ENCODE assay signal across 21 mouse cellular contexts in the genomic region with DNA sequence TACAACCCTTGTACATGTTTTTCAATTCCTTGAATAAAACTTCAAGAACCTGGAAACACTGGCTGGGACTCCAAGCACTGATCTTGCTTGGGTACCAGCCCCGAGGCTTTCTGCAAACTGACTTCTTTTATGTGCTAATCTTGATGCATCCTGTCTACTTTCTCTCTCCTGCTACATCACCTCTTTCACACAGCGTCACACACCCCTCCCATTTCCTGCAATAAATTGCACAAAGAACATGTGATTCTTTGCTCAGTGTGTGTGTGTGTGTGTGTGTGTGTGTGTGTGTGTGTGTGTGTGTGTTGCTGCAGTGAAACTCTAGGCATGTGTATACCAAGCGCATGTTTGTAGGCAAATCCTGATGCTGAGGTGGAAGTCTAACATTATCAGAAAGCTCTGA.
DNase-seq lines count a peak whose midpoint lies in the region; ATAC-seq and TF ChIP-seq lines count a peak whose summit lies in the region.
"Had no signal": no experiment of that assay in that cellular context is flagged by ENCODE, and none has a peak within 500 bp of the region (broad histone marks: within the 10 kb centered on the region; RNA-seq: fewer than 3 reads in every experiment).

No protein-coding gene starts in this region.

- H3K27me3 ChIP-seq in liver, embryonic 12.5 days (replicated peaks) = no peaks in the 10 kb centered on the region
- no peaks in the 10 kb centered on the region for H3K27me3 ChIP-seq in neural tube, embryonic 15.5 days (replicated peaks)
- H3K27me3 ChIP-seq: forebrain, embryonic 15.5 days; heart, embryonic 12.5 days; hindbrain, embryonic 15.5 days; neural tube, embryonic 12.5 days had no signal

- peaks cover 2% of the 10 kb centered on the region; the same call in 1 of the 2 replicates for H3K4me1 ChIP-seq in embryonic fibroblast, embryonic 13.5 days (ENCODE audit: control insufficient read depth, insufficient read depth, low read length)
- no peaks in the 10 kb centered on the region for H3K4me1 ChIP-seq in liver, embryonic 12.5 days
- no peaks in the 10 kb centered on the region; the same call in 1 of the 2 replicates for H3K4me1 ChIP-seq in neural tube, embryonic 15.5 days
- H3K4me1 ChIP-seq: forebrain, embryonic 15.5 days; neural tube, embryonic 12.5 days had no signal

- no peak for TF ChIP-seq POLR2A in embryonic fibroblast, embryonic 13.5 days (IDR thresholded peaks at IDR 0.05; ENCODE audit: low read depth, low read length)

- DNase-seq in lung, postnatal 25 days (ENCODE audit: low spot score) = peak; percentile 2
- no peak for DNase-seq in lung, postnatal 14 days
- DNase-seq in CD4-positive, CD25-positive, alpha-beta regulatory T cell, adult 2 months (ENCODE audit: low read depth, low spot score) = peak; percentile 77
- DNase-seq in thymus, postnatal 0 days (ENCODE audit: low spot score) = peak; percentile 72
- no peak for DNase-seq in layer of hippocampus, adult 9-10 months (ENCODE audit: low spot score)
- DNase-seq: adrenal gland, adult 2 months; cerebellum, adult 11-12 months; cerebellum, postnatal 36 days; kidney, adult 18-20 months; kidney, postnatal 36 days; lung, embryonic 14.5 days had no signal

- H3K9me3 ChIP-seq in liver, embryonic 12.5 days (replicated peaks) = no peaks in the 10 kb centered on the region
- H3K9me3 ChIP-seq in neural tube, embryonic 15.5 days (replicated peaks) = no peaks in the 10 kb centered on the region
- H3K9me3 ChIP-seq: forebrain, embryonic 15.5 days; G1E; heart, embryonic 12.5 days; hindbrain, embryonic 15.5 days; neural tube, embryonic 12.5 days had no signal

- peak overlapping the region; percentile 6; the same call in 1 of the 2 replicates for H3K27ac ChIP-seq in embryonic fibroblast, embryonic 13.5 days (ENCODE audit: insufficient read depth, low read length)
- H3K27ac ChIP-seq in liver, embryonic 12.5 days = no peak overlapping the region
- no peak overlapping the region for H3K27ac ChIP-seq in neural tube, embryonic 15.5 days (replicated peaks)
- H3K27ac ChIP-seq: forebrain, embryonic 15.5 days; hindbrain, embryonic 15.5 days; neural tube, embryonic 12.5 days; stomach, postnatal 0 days had no signal

- ATAC-seq in liver, embryonic 12.5 days = no peak
- ATAC-seq in neural tube, embryonic 15.5 days (ENCODE audit: low FRiP score) = no peak
- ATAC-seq: forebrain, embryonic 15.5 days had no signal

- no peak overlapping the region for H3K9ac ChIP-seq in liver, embryonic 12.5 days
- no peak overlapping the region for H3K9ac ChIP-seq in neural tube, embryonic 15.5 days (replicated peaks)
- H3K9ac ChIP-seq: forebrain, embryonic 15.5 days; heart, embryonic 12.5 days; hindbrain, embryonic 15.5 days; lung, embryonic 14.5 days; neural tube, embryonic 12.5 days had no signal

- 50% methylated on average over 3 of the region's 3 CpGs for WGBS in liver, embryonic 12.5 days (ENCODE audit: insufficient replicate concordance)
- WGBS in neural tube, embryonic 15.5 days = 56% methylated on average over 3 of the region's 3 CpGs

- no peak for TF ChIP-seq CTCF in embryonic fibroblast, embryonic 13.5 days (IDR thresholded peaks at IDR 0.05; ENCODE audit: borderline replicate concordance, insufficient read depth, low read length)

- H3K4me2 ChIP-seq in liver, embryonic 12.5 days = no peak overlapping the region
- no peak overlapping the region for H3K4me2 ChIP-seq in neural tube, embryonic 15.5 days
- H3K4me2 ChIP-seq: forebrain, embryonic 15.5 days; heart, embryonic 12.5 days; hindbrain, embryonic 15.5 days; liver, embryonic 11.5 days; lung, embryonic 14.5 days; neural tube, embryonic 12.5 days had no signal

- no peaks in the 10 kb centered on the region for H3K36me3 ChIP-seq in liver, embryonic 12.5 days
- H3K36me3 ChIP-seq in neural tube, embryonic 15.5 days = no peaks in the 10 kb centered on the region
- H3K36me3 ChIP-seq: forebrain, embryonic 15.5 days; G1E; heart, embryonic 12.5 days; hindbrain, embryonic 15.5 days; neural tube, embryonic 12.5 days had no signal

- H3K4me3 ChIP-seq in embryonic fibroblast, embryonic 13.5 days (ENCODE audit: insufficient read depth, low read length) = no peak overlapping the region
- no peak overlapping the region for H3K4me3 ChIP-seq in liver, embryonic 12.5 days
- no peak overlapping the region for H3K4me3 ChIP-seq in neural tube, embryonic 15.5 days (replicated peaks)
- H3K4me3 ChIP-seq: forebrain, embryonic 15.5 days; heart, embryonic 12.5 days; hindbrain, embryonic 15.5 days; neural tube, embryonic 12.5 days had no signal

Comparison
In these comparisons a context has a peak if more than half of its experiments do, and no peak if none do; other contexts are left out.
1. DNase-seq: peak in lung, postnatal 25 days (single experiment), CD4-positive, CD25-positive, alpha-beta regulatory T cell, adult 2 months (single experiment) and thymus, postnatal 0 days (single experiment); none in lung, postnatal 14 days (single experiment) and layer of hippocampus, adult 9-10 months (single experiment).